Mouse (Mus musculus) CD4-positive, CD25-positive, alpha-beta regulatory T cell, adult 2 months (primary cell): Measurements from ENCODE around the gene Gstp1.

Experiments used
- DNase-seq: peaks from one replicate; pipeline ENCODE4 v3.0.0-alpha.2; 2012; ENCODE audit warnings: low read depth, low spot score

The Gstp1 gene

DNA sequence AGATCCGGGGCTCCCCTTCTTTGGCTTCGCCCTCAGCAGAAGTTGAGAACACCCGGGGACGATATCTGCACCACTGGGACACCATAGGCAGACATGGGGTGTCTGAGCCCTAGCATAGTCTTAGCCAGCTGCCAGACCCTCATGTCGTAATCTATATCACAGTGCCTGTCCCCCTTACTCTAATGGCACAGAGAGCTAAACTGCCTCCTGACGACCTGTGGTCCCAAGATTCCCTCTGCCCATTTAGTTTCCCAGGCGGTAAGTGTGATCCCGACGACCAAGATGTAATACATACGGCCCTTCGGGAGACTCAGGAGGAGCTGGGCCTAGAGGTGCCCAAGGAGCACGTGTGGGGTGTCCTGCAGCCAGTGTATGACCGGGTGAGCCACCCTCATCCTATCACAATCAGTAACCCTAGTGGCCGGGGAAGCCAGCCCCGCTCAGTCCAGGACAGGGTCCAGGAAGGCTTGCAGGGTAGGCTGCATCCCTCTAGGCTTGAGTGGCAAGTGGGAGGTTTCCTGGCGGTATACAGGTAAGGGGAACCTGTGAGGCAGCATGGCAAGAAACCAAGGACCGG lies 36.7 kb downstream of the Gstp1 start:
- DNase-seq: no peak

GRCm38 (mm10) chr19:4000119-4000900 lies 37.5 kb downstream of the Gstp1 start, which contains the start of the genes Nudt8 and Gm49405:
Gene Nudt8 (plus strand): TSS chr19:4000580.
Gene Gm49405 (plus strand): TSS chr19:4000626.
- DNase-seq: peak; percentile 98

GRCm38 (mm10) chr19:3999121-3999730 lies 38.6 kb downstream of the Gstp1 start:
- no peak for DNase-seq

DNA sequence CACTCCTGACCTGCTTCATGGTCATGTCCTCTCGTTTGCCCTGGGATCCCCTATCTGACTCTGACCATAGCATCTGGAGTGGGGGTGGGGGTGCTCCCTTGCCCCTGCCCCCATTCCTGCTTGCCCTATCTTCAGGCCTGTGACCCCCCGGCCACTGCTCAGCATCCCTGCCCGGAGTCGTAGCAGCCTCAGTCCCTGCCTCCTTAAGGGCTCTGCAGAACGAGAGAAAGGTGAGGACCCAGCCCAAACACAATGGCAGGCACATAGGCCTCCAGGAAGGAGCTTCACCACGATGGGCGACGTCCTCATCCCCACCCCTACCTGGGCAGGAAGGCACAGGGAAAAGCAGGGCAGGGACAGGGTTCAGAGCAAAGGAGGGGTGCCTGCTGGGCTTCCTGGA lies 39.5 kb downstream of the Gstp1 start:
- no peak for DNase-seq

DNA sequence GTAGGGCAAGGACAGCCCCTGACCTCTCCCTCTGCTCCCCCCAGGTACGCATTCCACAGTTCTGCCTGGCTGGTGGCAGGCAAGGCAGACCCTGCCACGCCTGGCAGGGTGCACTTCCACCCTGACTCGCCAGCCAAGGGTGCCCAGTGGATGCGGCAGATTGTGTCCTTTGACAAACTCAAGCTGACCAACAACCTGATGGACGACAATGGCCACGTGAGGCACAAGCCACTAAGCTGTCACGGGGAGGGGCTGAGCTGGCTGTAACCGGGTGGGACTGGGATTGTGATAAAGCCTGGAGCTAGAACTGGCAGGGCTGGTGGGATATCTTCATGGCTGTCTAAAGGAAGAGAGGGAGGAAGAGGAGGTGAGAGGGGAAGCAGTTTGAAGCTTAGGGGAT lies 40.6 kb downstream of the Gstp1 start:
- DNase-seq: no peak

GRCm38 (mm10) chr19:3996747-3997146 lies 41.0 kb downstream of the Gstp1 start:
- DNase-seq: no peak

DNA sequence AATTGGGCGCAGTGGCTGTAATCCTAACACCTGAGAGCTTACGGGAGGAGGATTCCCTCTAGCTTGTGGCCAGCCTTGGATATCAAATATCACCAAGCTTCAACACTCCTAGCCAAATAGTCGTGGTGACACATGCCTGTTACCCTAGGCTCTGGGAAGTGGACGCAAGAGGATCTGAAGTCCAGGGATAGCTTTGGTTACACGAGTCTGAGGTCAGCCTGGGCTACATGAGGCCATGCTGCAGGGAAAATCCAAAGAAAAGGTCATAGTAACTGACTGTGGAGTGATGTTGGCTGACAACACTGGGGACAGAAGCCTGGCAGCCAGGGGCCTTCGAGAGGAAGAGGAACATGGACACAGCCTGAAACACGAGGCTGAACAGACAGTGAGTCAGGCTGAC lies 41.7 kb downstream of the Gstp1 start:
- DNase-seq: no peak

- DNase-seq: no peak
These were observed 42.3 kb downstream of the Gstp1 start for GRCm38 (mm10) chr19:3995505-3995904.

DNA sequence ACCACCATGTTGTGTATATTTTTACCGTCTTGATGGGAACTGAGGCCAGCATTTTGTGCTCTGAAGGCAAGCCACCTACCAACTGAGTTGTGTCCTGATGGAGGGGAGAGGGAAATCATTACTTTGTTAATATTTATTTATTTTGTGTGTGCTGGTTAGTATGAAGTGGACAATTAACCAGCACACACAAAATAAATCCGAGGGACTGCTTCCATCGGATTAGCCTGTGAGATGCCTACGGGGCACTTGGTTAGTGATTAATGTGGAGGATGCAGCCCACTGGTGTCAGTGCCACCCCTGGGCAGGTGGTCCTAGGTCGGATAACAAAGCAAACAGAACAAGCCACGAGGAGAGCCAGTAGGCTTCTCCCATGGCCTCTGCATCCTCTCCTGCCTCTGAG lies 42.9 kb downstream of the Gstp1 start:
- no peak for DNase-seq

DNA sequence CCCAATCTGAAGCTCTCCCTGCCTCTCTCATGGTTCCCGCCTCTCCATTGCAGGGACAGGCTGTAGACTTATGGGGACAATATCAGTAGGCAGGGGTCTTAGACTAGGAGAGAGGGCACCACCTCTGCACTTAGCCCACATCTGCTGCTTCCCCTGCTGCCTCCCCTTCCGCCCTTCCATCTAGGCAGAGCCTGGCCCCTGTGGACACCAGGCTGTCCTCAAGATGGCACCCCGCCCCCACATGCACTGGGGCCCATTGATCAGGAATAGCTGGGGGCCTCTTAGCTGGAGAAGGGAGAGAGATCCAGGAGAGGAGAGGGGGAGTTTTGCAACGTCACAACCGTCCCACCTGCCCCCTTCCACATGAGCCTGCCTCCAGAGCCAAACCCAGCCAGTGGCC lies 45.4 kb downstream of the Gstp1 start, which contains the start of gene Tbx10:
TSS of gene Tbx10 (plus strand) at position 337 of the 400 bp plus-strand sequence.
- DNase-seq: no peak

DNA sequence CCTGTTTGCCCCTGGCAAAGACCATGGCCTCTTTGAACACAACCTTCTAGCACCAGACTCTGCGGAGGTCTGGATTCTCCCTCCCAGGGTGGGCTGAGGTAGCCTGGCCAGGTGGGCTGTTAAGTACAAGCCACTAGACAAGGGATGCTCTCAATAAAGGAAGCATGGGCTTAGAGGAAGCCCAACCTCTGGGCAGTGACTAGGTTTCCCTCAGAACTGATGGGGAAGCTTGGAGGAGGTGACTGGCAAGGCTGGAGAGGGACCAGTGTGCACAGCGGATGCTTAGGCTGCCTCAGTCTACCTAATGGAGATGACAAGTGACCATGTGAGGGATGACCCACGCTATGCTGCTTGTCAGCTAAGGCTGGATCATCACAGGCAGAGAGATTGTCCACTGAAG lies 45.8 kb downstream of the Gstp1 start:
- no peak for DNase-seq

DNA sequence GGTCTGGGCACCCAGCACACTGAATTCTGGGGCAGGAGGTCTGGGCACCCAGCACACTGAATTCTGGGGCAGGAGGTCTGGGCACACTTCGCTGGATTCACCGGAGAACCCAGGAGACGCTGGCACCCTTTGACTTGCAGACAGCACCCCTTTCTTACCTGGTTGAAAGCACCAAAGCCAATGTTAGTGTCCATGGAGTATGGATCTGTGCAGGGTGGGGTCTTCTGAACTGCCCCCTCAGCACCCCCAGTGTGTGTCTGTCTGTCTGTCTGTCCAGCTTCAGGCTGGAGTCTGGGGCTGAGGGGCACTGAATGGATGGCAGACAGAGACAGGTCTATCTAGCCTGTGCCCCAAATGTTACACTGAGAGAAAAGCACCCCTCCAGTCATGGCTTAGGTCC lies 46.2 kb downstream of the Gstp1 start:
- DNase-seq: no peak

GRCm38 (mm10) chr19:3990804-3991203 lies 47.0 kb downstream of the Gstp1 start:
- no peak for DNase-seq

DNA sequence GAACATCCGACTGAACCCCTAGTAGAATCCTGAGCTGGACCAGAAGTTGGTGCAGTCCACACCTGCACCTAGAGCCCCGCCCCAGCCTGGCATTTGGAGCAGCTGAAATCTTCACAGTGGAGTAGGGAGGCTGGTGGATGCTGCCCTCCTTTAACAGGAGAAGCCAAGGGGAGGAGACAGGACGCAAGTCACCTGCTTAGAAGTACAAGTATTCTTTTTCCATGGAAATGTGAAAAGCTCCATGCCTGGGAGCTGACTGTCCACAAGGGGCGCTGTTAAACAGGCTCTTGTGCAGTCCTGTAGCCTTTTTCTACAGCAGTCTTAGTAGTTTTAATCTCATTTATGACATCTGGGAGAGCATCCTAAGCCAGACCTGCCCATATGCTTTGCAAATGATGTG lies 49.0 kb downstream of the Gstp1 start:
- DNase-seq: no peak

GRCm38 (mm10) chr19:3988066-3988465 lies 49.7 kb downstream of the Gstp1 start:
- no peak for DNase-seq

DNA sequence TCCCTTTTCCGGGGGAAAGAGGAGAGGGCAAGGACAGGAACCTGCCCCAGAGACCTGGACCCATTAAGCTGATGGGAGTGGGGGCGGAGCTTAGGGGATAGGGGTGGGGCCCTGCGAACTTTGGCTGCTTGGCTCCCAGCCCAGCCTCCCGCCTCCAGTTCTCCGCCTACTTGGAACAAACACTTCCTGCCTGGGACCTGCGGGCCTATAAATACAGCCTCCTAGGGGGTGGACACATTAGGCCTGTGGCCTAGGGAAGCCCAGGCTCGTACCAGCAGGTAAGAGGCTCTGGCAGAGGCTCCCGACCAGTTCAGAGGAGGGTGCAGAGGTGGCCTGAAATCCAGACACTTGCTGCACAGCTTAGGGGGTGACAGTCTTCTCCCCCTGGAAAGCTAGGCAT lies 51.5 kb downstream of the Gstp1 start, which contains the start of gene Acy3:
TSS of gene Acy3 (plus strand) at position 237 of the 400 bp plus-strand sequence.
- DNase-seq: peak; percentile 31
